Mouse (Mus musculus) left cerebral cortex, adult 11 months (tissue): ENCODE data around the gene Gnat2.

Experiments used
- DNase-seq: peaks from one replicate; pipeline ENCODE4 v3.0.0; 2022; ENCODE audit warnings: low spot score

Gene Gnat2

GRCm38 (mm10) chr3:108092536-108093115 lies at the start of gene Gnat2:
TSS of gene Gnat2 (plus strand) at chr3:108092789.
- DNase-seq = no peak

DNA sequence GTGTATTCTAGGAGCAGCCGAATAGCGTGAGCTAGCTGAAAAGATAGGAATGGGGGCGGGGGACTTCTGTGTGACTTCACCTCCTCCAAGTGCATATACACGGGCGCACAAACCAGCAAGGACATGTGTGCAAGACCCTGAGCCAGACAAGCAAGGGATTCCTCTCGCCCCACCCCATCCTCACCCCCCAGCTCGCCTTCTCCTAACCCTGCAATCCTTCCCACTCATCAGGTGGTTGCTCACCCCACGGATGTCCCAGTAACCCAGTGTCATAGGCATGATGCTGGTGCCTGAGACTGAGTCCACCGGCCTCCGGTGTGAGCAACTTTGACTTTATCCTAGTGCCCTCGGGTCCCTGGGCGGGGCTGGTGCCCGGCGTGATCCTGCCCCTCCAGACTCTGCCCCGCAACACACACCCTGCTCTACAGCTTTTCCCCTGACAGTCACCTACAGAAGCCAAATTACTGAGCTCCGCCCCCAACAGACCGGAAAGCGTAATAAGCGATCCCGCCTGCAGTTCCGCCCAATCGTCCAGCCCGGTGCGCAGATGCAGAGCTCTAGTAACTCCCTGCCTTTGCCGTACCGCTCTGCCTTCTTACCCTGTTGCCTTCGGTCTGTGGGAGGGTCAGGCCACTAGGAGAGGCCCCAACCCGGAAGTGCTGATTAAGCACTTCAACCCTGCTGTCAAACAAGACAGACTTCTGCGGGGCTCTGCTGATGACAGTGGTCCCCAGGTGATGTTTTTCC lies 48.0 kb upstream of the Gnat2 start, which contains the start of gene Gstm4:
TSS of gene Gstm4 (minus strand) at position 501 of the 747 bp plus-strand sequence.
- DNase-seq = peak; percentile 81

DNA sequence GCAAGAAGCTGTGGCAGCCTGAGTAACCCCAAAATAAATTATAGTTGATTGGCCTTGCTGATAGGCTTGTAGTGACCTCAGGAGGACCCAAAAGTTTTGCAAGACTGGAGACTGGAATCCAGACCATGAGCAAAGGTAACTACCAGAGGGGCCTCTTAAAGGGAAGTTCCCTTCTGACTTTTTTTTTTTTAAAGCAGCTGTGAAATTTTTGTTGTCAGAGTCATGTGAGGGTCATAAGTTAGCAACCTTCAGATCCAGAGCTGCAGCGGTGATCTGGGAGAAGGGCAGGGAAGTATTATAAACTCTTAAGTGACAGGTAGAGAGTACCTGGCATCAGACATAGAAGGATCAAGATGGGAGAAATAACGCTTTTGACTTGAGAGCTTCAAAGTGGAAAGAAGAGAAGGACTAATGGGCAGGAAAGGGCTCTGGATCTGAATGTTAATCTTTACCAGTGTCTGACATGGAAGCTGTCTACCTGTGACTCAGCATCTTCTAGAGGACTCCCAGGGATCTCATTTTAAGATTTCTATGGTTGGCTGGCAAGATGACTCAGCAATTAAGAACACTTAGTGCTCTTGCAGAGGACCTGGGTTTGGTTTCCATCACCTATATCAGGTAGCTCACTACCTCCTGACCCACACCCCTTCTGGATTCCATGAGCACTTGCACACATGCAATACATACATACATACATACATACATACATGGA lies 45.5 kb upstream of the Gnat2 start:
- DNase-seq = no peak

- DNase-seq = no peak
Measured at GRCm38 (mm10) chr3:108048306-108048705, 44.3 kb upstream of the Gnat2 start.

DNA sequence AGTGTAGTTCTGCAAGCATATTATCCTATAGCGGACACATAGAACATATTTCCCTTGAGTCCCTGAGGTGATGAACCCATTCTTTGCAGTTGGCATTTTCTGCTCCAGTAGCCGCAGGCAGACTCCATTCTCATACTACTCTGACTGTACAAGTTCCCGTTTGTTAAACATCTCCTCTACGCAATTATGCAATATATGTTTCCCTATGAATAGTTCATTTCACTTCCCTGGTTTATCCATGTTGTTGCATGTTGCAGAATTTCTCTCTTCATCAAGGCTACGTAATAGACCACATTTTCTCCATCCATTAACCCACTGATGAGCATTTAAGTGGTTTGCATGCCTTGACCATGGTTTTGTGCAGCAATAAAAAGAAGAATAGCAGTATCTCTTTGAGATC lies 42.1 kb upstream of the Gnat2 start:
- DNase-seq = no peak

DNA sequence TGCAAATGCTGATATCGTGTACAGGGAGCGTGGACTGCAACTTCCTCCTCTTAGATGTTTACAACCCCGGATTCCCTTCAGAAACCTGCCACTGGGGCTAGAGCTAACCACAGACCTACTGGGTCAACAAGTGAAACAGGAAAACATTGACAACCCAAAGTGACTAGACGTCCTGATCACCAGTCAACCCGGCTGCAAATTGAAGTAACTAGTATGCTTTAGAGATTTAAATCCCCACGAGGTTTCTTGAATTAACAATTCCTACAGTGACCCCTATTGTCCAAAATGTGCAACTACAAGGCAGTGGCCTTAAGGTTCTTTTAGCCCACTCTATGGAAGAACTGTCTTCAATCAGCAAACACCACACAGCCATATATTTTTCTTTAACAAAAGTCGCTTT lies 31.2 kb upstream of the Gnat2 start:
- no peak for DNase-seq

DNA sequence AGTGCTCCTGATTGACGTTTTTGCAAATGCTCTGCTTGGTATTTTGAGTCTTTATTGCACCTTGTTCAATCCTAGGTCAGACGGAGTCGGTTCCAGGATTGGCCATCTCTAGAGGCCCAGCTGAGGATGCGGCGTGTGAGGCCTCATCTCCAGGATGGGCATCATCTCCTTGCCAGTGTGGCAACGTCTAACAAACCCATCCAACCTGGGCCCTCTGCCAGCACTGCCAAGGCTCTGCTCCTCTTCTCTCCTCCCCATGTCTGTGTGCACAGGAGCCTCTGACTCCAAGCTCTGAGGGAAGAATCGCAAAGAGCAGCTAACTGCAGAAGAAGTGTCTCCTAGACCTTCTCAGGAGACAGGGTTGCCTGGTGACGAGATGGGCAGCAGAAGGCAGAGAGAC lies 29.9 kb upstream of the Gnat2 start:
- DNase-seq = no peak

DNA sequence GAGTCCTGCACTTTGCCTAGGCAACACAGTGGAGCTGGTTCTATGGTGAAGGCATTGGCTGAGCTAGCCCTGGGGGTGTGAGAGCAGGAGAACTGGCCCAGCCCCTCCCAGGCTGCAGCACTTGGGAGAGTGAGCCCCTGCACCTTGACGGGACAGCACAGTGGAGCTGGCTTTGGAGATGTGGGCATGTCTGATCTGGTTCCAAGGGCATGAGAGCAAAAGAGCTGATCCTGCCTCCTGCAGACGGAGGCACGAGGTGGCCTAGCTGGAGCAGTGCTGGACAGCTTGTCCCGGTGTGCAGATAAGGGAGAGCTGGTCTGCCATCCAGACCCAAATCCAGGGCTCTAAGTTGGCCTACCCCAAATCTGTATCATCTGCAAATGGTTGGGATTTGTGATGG lies 27.9 kb upstream of the Gnat2 start:
- no peak for DNase-seq

- no peak for DNase-seq
Measured at GRCm38 (mm10) chr3:108065551-108065950, 27.0 kb upstream of the Gnat2 start.

DNA sequence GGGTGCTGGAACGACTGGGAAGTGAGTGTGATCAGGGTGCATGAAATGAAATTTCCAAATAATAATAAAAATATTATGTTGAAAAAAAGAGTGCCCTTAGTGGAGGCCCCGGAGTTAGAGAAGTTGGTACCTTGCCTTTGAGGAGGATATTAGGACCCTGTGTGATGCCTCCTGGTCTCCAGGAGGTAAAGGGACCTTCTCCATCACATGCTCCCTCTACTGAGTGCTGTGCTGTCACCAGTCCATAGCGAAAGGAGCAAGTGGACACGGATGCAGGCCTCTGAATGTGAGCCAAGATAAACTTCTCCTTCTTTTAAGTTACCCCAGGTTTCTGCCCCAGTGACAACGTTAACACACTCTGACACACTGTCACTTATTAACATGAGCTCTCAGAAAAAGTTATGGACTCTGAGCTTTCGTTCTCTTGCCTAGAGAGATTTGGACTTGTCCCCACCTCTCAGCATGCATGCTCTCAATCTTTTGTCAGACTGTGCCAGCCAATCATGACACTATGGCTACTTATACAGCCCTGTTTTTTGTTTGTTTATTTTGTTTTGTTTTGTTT lies 25.1 kb upstream of the Gnat2 start:
- DNase-seq = no peak

DNA sequence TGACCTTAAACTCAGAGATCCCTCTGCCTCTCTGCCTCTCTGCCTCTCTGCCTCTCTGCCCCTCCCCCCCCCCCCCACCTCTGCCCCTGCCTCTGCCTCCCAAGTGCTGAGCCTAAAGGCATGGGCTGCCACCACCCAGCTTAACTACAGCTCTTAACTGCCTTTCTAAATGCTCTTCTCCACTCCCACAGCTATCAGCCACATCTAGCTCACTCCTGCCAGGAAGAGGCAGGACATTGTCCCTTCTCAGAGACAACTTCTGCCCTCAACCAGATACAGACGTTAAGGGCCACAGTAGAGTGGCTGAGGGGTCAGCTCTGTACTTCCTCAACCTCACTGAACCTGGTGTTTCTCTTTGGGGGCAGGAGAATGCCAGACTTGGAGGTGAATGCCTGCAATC lies 23.8 kb upstream of the Gnat2 start:
- DNase-seq = no peak

GRCm38 (mm10) chr3:108069231-108069870 lies 23.2 kb upstream of the Gnat2 start:
- no peak for DNase-seq

GRCm38 (mm10) chr3:108070295-108071293 lies 22.0 kb upstream of the Gnat2 start:
- peak; percentile 44 for DNase-seq

DNA sequence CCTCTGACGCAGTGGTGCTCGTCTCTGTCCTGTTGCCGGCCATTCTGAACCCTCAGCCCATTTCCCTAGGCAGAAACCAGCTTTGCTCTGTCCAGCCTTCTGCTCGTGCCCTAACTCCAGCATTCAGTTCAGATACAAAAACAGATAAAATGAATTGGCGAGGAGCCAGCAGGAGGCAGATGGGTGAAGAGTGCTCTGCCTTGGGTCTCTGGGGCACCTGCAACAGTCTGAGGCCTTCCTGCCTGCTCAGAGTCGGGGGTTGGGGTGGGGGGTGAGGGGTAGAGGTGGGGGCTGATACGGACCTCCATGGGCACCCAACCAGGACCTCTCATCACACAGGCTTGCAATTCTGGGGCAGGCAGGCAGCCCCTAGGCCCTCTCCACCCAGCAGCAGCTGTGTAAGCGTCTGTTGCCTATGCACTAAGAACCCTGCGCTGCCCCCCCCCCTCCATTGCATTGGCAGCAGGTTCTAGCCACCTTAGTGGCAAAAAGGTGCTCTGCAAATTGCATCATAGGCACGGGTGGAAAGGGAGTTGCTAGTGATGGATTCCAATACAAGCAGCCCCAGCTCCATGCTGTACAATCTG lies 19.5 kb upstream of the Gnat2 start:
- no peak for DNase-seq

- DNase-seq = no peak
Measured at GRCm38 (mm10) chr3:108076836-108077235, 15.8 kb upstream of the Gnat2 start.

- DNase-seq = no peak
Measured at GRCm38 (mm10) chr3:108081681-108082080, 10.9 kb upstream of the Gnat2 start.

DNA sequence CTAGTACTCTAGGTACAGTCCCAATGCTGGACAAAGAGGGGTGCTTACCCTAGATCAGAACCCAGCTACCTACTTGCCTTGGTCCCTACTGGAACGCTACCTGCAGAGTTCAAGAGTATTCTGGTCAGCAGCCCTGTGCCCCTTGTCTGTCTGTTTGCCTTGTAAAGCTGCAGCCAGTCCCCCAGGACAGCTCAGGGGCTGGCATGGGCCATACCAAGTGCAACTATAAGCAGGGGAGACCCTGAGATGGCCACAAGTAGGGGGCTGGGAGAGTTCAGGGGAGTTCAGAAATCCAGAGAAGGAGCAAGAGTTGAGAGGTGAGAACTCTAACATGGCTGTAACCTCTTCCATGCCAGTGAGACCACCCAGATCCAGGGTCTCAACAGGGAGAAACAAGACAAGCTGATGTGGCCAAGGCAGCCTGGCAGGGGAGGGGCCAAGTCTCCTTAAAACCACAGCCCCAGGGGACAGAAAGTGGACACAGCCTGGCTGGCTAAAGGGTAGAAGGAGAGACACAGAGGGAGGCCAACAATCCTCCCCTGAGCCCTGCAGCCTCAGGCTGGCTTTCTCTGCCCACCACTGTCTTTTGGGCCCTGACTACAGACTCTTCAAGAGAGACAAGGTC lies 10.2 kb upstream of the Gnat2 start:
- DNase-seq = no peak

- no peak for DNase-seq
Measured at GRCm38 (mm10) chr3:108083161-108083560, 9.4 kb upstream of the Gnat2 start.

DNA sequence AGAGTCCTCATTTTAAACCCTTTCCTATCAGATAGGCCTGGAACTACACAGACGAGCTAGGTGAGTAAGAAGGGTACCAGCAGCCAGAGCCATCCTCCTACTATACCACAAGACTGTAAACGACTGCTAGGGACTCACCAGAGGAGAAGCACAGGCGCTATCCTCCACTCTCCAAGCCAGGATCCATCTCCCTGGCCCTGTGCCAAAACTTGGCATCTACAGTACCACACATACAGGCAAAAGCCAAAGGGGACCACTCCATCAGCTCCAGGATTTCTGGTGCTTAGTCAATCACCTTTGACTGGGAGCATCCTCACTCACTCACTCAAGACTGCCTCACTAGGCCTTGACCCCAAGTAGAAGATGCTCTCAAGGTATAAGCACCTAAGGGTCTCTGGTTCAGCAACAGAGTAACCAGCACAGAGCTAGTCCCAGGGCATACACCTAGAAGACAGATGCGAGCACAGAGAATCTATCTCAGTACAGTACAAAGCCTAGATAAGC lies 8.6 kb upstream of the Gnat2 start:
- DNase-seq = no peak

GRCm38 (mm10) chr3:108084767-108085270 lies 7.8 kb upstream of the Gnat2 start:
- no peak for DNase-seq
